ENCODE assay signal across 10 mouse cellular contexts in genomic region chr3:28333869-28334268, GRCm38 (mm10).
DNase-seq lines count a peak whose midpoint lies in the region; ATAC-seq and TF ChIP-seq lines count a peak whose summit lies in the region.
"Had no signal": no experiment of that assay in that cellular context is flagged by ENCODE, and none has a peak within 500 bp of the region (broad histone marks: within the 10 kb centered on the region; RNA-seq: fewer than 3 reads in every experiment).

No protein-coding gene starts in this region.

- H3K9ac ChIP-seq in intestine, embryonic 16.5 days (ENCODE audit: low read depth, low read length) = no peak overlapping the region
- no peak overlapping the region for H3K9ac ChIP-seq in intestine, postnatal 0 days (ENCODE audit: low read depth, low read length)
- H3K9ac ChIP-seq: hindbrain, embryonic 15.5 days had no signal

- peak in 1 of 2 experiments; percentile 29 for DNase-seq in cerebellum, adult 2 months
- no peak for DNase-seq in cerebellum, adult 18-20 months
- peak; percentile 18 for DNase-seq in ES-CJ7 (ENCODE audit: low read depth, low spot score)
- peak; percentile 10 for DNase-seq in heart, postnatal 4 days
- DNase-seq in neural tube, embryonic 10.5 days (ENCODE audit: extremely low spot score, low spot score) = no peak

- H3K27ac ChIP-seq in cerebellum, adult 2 months (ENCODE audit: insufficient read depth, low read length) = peak overlapping the region; percentile 1; the same call in 1 of the 2 replicates
- H3K27ac ChIP-seq in intestine, embryonic 16.5 days (ENCODE audit: low read length) = no peak overlapping the region
- no peak overlapping the region for H3K27ac ChIP-seq in intestine, postnatal 0 days (ENCODE audit: low read depth, low read length)
- H3K27ac ChIP-seq: hindbrain, embryonic 15.5 days had no signal

- no peak for TF ChIP-seq CTCF in cerebellum, adult 2 months (IDR thresholded peaks at IDR 0.05; ENCODE audit: borderline replicate concordance, insufficient read depth, low read depth, low read length)
- no peak for TF ChIP-seq CTCF in intestine, postnatal 0 days (IDR thresholded peaks at IDR 0.05; ENCODE audit: low read depth)

- H3K9me3 ChIP-seq in intestine, embryonic 16.5 days (ENCODE audit: control insufficient read depth, low read length) = no peaks in the 10 kb centered on the region
- no peaks in the 10 kb centered on the region for H3K9me3 ChIP-seq in intestine, postnatal 0 days (ENCODE audit: control insufficient read depth)
- H3K9me3 ChIP-seq: hindbrain, embryonic 15.5 days had no signal

- 59% methylated on average over 6 of the region's 6 CpGs for WGBS in cerebellum, adult 2 months
- 66% methylated on average over 6 of the region's 6 CpGs for WGBS in intestine, embryonic 16.5 days
- WGBS in intestine, postnatal 0 days = 69% methylated on average over 6 of the region's 6 CpGs

- TF ChIP-seq POLR2A in cerebellum, adult 2 months (IDR thresholded peaks at IDR 0.05; ENCODE audit: borderline replicate concordance, insufficient read depth, low read length) = no peak

- H3K4me1 ChIP-seq in cerebellum, adult 2 months (ENCODE audit: control insufficient read depth, insufficient read depth, low read length) = peaks cover 7% of the 10 kb centered on the region
- H3K4me1 ChIP-seq in intestine, embryonic 16.5 days (ENCODE audit: control insufficient read depth, insufficient read depth, low read length) = no peaks in the 10 kb centered on the region
- no peaks in the 10 kb centered on the region for H3K4me1 ChIP-seq in intestine, postnatal 0 days (replicated peaks; ENCODE audit: control insufficient read depth, insufficient read depth, low read length)

- H3K27me3 ChIP-seq in cerebellum, adult 2 months (ENCODE audit: control insufficient read depth, insufficient read depth, low read length) = no peaks in the 10 kb centered on the region
- no peaks in the 10 kb centered on the region for H3K27me3 ChIP-seq in intestine, embryonic 16.5 days (replicated peaks; ENCODE audit: control insufficient read depth, insufficient read depth, low read length)
- H3K27me3 ChIP-seq in intestine, postnatal 0 days (replicated peaks; ENCODE audit: control insufficient read depth, insufficient read depth, low read length) = no peaks in the 10 kb centered on the region
- H3K27me3 ChIP-seq: hindbrain, embryonic 15.5 days had no signal

- H3K36me3 ChIP-seq in intestine, embryonic 16.5 days (ENCODE audit: control insufficient read depth, insufficient read depth, low read length) = no peaks in the 10 kb centered on the region
- H3K36me3 ChIP-seq in intestine, postnatal 0 days (ENCODE audit: control insufficient read depth, insufficient read depth) = no peaks in the 10 kb centered on the region
- H3K36me3 ChIP-seq: hindbrain, embryonic 15.5 days had no signal

- ATAC-seq in intestine, embryonic 16.5 days = peak; percentile 66; the same call in 1 of the 2 replicates
- ATAC-seq in intestine, postnatal 0 days = no peak
- ATAC-seq in frontal cortex, adult (ENCODE audit: low TSS enrichment) = no peak

- no peak overlapping the region for H3K4me3 ChIP-seq in cerebellum, adult 2 months (replicated peaks; ENCODE audit: insufficient read depth, low read depth, low read length)
- no peak overlapping the region for H3K4me3 ChIP-seq in intestine, embryonic 16.5 days (ENCODE audit: low read length)
- H3K4me3 ChIP-seq in intestine, postnatal 0 days (ENCODE audit: low read depth, low read length) = no peak overlapping the region
- H3K4me3 ChIP-seq: erythroblast, embryonic 14.5 days; hindbrain, embryonic 15.5 days had no signal

- H3K4me2 ChIP-seq in intestine, embryonic 16.5 days (ENCODE audit: low read depth, low read length) = no peak overlapping the region
- H3K4me2 ChIP-seq in intestine, postnatal 0 days (replicated peaks; ENCODE audit: low read depth) = no peak overlapping the region
- H3K4me2 ChIP-seq: hindbrain, embryonic 15.5 days had no signal

Comparison
In these comparisons a context has a peak if more than half of its experiments do, and no peak if none do; other contexts are left out.
1. DNase-seq: peak in ES-CJ7 (single experiment) and heart, postnatal 4 days (single experiment); none in cerebellum, adult 18-20 months (0 of 2) and neural tube, embryonic 10.5 days (single experiment).